Mouse (Mus musculus) embryonic fibroblast, embryonic 13.5 days (primary cell): ENCODE results near the gene Arhgap6.

Source experiments
- CTCF ChIP-seq: IDR thresholded peaks from 2 replicates; pipeline ENCODE4 v1.5.1; 2011; ENCODE audit warnings: mild to moderate bottlenecking, control low read depth, low read length, moderate library complexity, borderline replicate concordance; ENCODE audit not compliant: insufficient read depth
- POLR2A ChIP-seq: IDR thresholded peaks from 2 replicates; pipeline ENCODE4 v1.6.1; 2011; ENCODE audit warnings: low read depth, mild to moderate bottlenecking, control low read depth, low read length, moderate library complexity

GRCm38 (mm10) chrX:169255915-169256314 lies 461.0 kb downstream of the Arhgap6 start:
- TF ChIP-seq POLR2A (no peak), CTCF (no peak)
